Mouse (Mus musculus): ENCODE data around the gene Ppie.
"Not testable (repeated sequence)": the region's sequence is repeated elsewhere in the genome, so short reads cannot be mapped to it uniquely, and the experiment has no call there.

Gene Ppie

GRCm38 (mm10) chr4:123114651-123115050 lies 25.1 kb downstream of the Ppie start:
- not testable (repeated sequence) for DNase-seq (ENCODE audit: low spot score)

- no peak for DNase-seq (ENCODE audit: low spot score)
These were observed 27.5 kb downstream of the Ppie start for GRCm38 (mm10) chr4:123112216-123112764.

GRCm38 (mm10) chr4:123111275-123111983 lies 28.3 kb downstream of the Ppie start:
- not testable (repeated sequence) for DNase-seq (ENCODE audit: low spot score)

- no peak for DNase-seq (ENCODE audit: low spot score)
These were observed 29.0 kb downstream of the Ppie start for GRCm38 (mm10) chr4:123110751-123111150.

GRCm38 (mm10) chr4:123108056-123108455 lies 31.7 kb downstream of the Ppie start:
- DNase-seq (ENCODE audit: low spot score), result no peak

- DNase-seq (ENCODE audit: low spot score), result no peak
These were observed 32.9 kb downstream of the Ppie start for GRCm38 (mm10) chr4:123106864-123107263.

- not testable (repeated sequence) for DNase-seq (ENCODE audit: low spot score)
These were observed 33.8 kb downstream of the Ppie start for GRCm38 (mm10) chr4:123105929-123106328.

GRCm38 (mm10) chr4:123105451-123105790 lies 34.3 kb downstream of the Ppie start:
- no peak for DNase-seq (ENCODE audit: low spot score)

GRCm38 (mm10) chr4:123104651-123105450 lies 34.9 kb downstream of the Ppie start, which contains the start of gene Bmp8b:
TSS of gene Bmp8b (plus strand) at chr4:123105165.
- peak; percentile 4 for DNase-seq (ENCODE audit: low spot score)

- DNase-seq (ENCODE audit: low spot score), result no peak
These were observed 45.9 kb downstream of the Ppie start for GRCm38 (mm10) chr4:123093869-123094268.

GRCm38 (mm10) chr4:123093064-123093776 lies 46.5 kb downstream of the Ppie start:
- peak; percentile 51 for DNase-seq (ENCODE audit: low spot score)

- peak; percentile 5 for DNase-seq (ENCODE audit: low spot score)
These were observed 47.1 kb downstream of the Ppie start for GRCm38 (mm10) chr4:123092621-123093020.

- DNase-seq (ENCODE audit: low spot score), result no peak
These were observed 53.4 kb downstream of the Ppie start for GRCm38 (mm10) chr4:123086381-123086780.

- DNase-seq (ENCODE audit: low spot score), result no peak
These were observed 54.5 kb downstream of the Ppie start for GRCm38 (mm10) chr4:123085290-123085689.

GRCm38 (mm10) chr4:123083323-123083902 lies 56.3 kb downstream of the Ppie start:
- DNase-seq (ENCODE audit: low spot score), result no peak

- DNase-seq (ENCODE audit: low spot score), result peak; percentile 38
These were observed 57.2 kb downstream of the Ppie start for GRCm38 (mm10) chr4:123082283-123083163.

GRCm38 (mm10) chr4:123080791-123081190 lies 59.0 kb downstream of the Ppie start:
- DNase-seq (ENCODE audit: low spot score), result no peak

- DNase-seq (ENCODE audit: low spot score), result no peak
These were observed 61.5 kb downstream of the Ppie start for GRCm38 (mm10) chr4:123078231-123078630.
